Mouse (Mus musculus) T-helper 2 cell (primary cell): ENCODE data around the gene Lpar2.

Experiments
- in situ Hi-C: fragments of 300-600 bp; cut with MboI, MseI; formaldehyde crosslinking; loops from one replicate; pipeline ENCODE4 v1.15.1; 2025; ENCODE audit warnings: high pct_unique_total_duplicates

Gene Lpar2

GRCm38 (mm10) chr8:69822386-69823191, at the start of gene Lpar2:
Gene Lpar2 (plus strand): TSS chr8:69822429.
- in situ Hi-C loops: no loop called here

GRCm38 (mm10) chr8:69774503-69775148, 47.6 kb upstream of the Lpar2 start, which contains the start of gene Gm20422:
Gene Gm20422 (minus strand): TSS chr8:69774886.
- in situ Hi-C loops: no loop called here

GRCm38 (mm10) chr8:69775149-69775534, 47.1 kb upstream of the Lpar2 start:
- in situ Hi-C loops: no loop called here

GRCm38 (mm10) chr8:69777111-69777510, 45.1 kb upstream of the Lpar2 start:
- in situ Hi-C loops: no loop called here

- in situ Hi-C loops: no loop called here
These were observed 33.1 kb upstream of the Lpar2 start for GRCm38 (mm10) chr8:69789105-69789504.

GRCm38 (mm10) chr8:69789731-69790130, 32.5 kb upstream of the Lpar2 start:
- in situ Hi-C loops: no loop called here

- in situ Hi-C loops: no loop called here
These were observed 31.9 kb upstream of the Lpar2 start for GRCm38 (mm10) chr8:69790364-69790763.

GRCm38 (mm10) chr8:69790773-69791367, 31.4 kb upstream of the Lpar2 start, which contains the start of the genes Atp13a1 and Zfp866:
Gene Atp13a1 (plus strand): TSS chr8:69791163.
Gene Zfp866 (minus strand): TSS chr8:69791178.
- in situ Hi-C loops: no loop called here

- in situ Hi-C loops: no loop called here
These were observed 30.7 kb upstream of the Lpar2 start for GRCm38 (mm10) chr8:69791415-69792068.

GRCm38 (mm10) chr8:69793666-69794065, 28.6 kb upstream of the Lpar2 start:
- in situ Hi-C loops: no loop called here

GRCm38 (mm10) chr8:69794096-69794495, 28.1 kb upstream of the Lpar2 start:
- in situ Hi-C loops: no loop called here

GRCm38 (mm10) chr8:69794901-69795300, 27.3 kb upstream of the Lpar2 start:
- in situ Hi-C loops: no loop called here

- in situ Hi-C loops: no loop called here
These were observed 25.4 kb upstream of the Lpar2 start for GRCm38 (mm10) chr8:69796721-69797345.

- in situ Hi-C loops: no loop called here
These were observed 24.6 kb upstream of the Lpar2 start for GRCm38 (mm10) chr8:69797661-69798060.

GRCm38 (mm10) chr8:69799261-69799660, 23.0 kb upstream of the Lpar2 start:
- in situ Hi-C loops: no loop called here

GRCm38 (mm10) chr8:69799946-69800345, 22.3 kb upstream of the Lpar2 start:
- in situ Hi-C loops: no loop called here

- in situ Hi-C loops: no loop called here
These were observed 20.4 kb upstream of the Lpar2 start for GRCm38 (mm10) chr8:69801796-69802195.

- in situ Hi-C loops: no loop called here
These were observed 20.0 kb upstream of the Lpar2 start for GRCm38 (mm10) chr8:69802216-69802615.

GRCm38 (mm10) chr8:69803366-69803765, 18.9 kb upstream of the Lpar2 start:
- in situ Hi-C loops: no loop called here

GRCm38 (mm10) chr8:69804537-69804936, 17.7 kb upstream of the Lpar2 start:
- in situ Hi-C loops: no loop called here

GRCm38 (mm10) chr8:69805086-69805485, 17.1 kb upstream of the Lpar2 start:
- in situ Hi-C loops: no loop called here

- in situ Hi-C loops: no loop called here
These were observed 16.7 kb upstream of the Lpar2 start for GRCm38 (mm10) chr8:69805491-69805890.
